Mouse (Mus musculus): ENCODE data around the gene Srsf2. TPM values are rescaled to one million over a fixed set of nuclear protein-coding genes. Genes with fewer than 3 reads are reported as not detected.

Srsf2 gene
- total RNA-seq, 2 experiments from 2014 or later, result 81.8 to 84.8 TPM

GRCm38 (mm10) chr11:116878454-116878853 lies 25.6 kb upstream of the Srsf2 start:
- TF ChIP-seq CTCF (IDR thresholded peaks at IDR 0.05), result no peak
- Histone ChIP-seq H3K4me3 (no peak overlapping the region), H3K27ac (no peak overlapping the region)
- intact Hi-C loops (cut with DNase I), result no loop called here
- DNase-seq, result no peak

- Histone ChIP-seq H3K27ac (no peak overlapping the region), H3K4me3 (no peak overlapping the region)
- no peak for TF ChIP-seq CTCF (IDR thresholded peaks at IDR 0.05)
- intact Hi-C loops (cut with DNase I), result no loop called here
- DNase-seq, result no peak
Measured at GRCm38 (mm10) chr11:116873987-116874386, 21.1 kb upstream of the Srsf2 start.

DNA sequence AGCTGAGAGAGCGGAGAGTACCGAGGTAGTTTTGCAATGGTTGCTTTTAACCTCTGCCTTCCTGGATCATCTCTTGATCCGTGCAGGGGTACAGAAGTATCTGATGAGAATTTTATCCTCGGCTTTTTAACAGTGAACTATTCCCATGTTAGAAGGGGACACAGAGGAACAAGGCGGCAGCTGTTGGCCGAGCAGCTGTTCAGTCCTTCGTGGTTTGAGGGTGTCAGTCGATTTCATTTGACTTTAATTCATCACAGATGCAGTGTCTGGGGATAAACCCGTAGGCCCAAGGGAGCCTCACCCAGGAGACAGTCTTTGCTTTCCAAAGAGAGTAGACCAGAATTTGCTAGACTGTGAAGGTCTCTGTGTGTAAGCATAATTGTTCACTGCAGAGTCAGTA lies 18.6 kb upstream of the Srsf2 start:
- Histone ChIP-seq H3K27ac (no peak overlapping the region), H3K4me3 (no peak overlapping the region)
- no peak for TF ChIP-seq CTCF (IDR thresholded peaks at IDR 0.05)
- intact Hi-C loops (cut with DNase I), result no loop called here
- no peak for DNase-seq

DNA sequence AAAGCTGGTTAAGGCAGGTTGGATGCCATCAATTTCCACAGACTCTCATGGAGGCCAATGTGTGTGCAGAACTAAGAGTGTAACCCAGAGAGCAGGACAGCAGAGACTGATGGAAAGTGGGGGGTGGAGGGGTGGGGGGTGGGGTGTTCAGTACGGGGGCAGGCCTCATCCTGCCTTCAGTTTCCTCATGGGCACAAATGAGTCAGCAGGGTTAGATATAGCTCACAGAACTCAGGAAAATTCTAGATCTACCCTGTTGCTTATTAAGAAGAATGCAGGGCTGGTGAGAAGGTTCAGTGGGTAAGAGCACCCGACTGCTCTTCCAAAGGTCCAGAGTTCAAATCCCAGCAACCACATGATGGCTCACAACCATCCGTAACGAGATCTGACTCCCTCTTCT lies 16.7 kb upstream of the Srsf2 start:
- Histone ChIP-seq H3K4me3 (no peak overlapping the region), H3K27ac (no peak overlapping the region)
- intact Hi-C loops (cut with DNase I), result loop anchor here (10.0 kb wide), 1 partner anchor 305 kb away; no protein-coding TSS in a partner anchor
- no peak for TF ChIP-seq CTCF (IDR thresholded peaks at IDR 0.05)
- no peak for DNase-seq

DNA sequence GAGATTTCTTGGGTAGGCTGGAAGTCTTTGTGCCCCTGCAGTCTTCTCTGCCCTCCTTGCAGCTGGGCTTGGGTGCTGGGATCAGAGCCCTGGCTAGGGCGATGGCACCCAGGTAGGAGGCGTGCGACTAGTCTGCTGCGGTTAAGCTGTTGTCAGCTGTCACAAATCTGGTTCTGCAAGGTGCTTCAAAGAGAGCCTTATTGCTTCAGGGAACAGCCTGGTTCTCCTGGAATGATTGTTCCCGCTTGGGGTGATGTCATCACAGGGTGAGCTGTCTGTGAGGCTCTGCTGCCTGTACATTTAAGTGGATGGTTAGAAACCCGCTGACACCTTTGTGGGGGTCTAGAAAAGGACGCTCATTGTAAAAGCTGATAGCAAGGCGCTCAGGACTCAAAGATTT lies 16.3 kb upstream of the Srsf2 start:
- no peak for DNase-seq
- TF ChIP-seq CTCF (IDR thresholded peaks at IDR 0.05), result no peak
- intact Hi-C loops (cut with DNase I), result loop anchor here (10.0 kb wide), 1 partner anchor 306 kb away; no protein-coding TSS in a partner anchor
- no peak overlapping the region for H3K27ac ChIP-seq
- H3K4me3 ChIP-seq, result peak overlapping the region; percentile 21; the same call in 1 of the 2 replicates

- intact Hi-C loops (cut with DNase I), result loop anchor here (10.0 kb wide), 1 partner anchor 307 kb away; no protein-coding TSS in a partner anchor
- TF ChIP-seq CTCF (IDR thresholded peaks at IDR 0.05), result no peak
- DNase-seq, result peak; percentile 82
- Histone ChIP-seq H3K4me3 (no peak overlapping the region), H3K27ac (peak overlapping the region; percentile 69)
Measured at GRCm38 (mm10) chr11:116868129-116868528, 15.2 kb upstream of the Srsf2 start.

DNA sequence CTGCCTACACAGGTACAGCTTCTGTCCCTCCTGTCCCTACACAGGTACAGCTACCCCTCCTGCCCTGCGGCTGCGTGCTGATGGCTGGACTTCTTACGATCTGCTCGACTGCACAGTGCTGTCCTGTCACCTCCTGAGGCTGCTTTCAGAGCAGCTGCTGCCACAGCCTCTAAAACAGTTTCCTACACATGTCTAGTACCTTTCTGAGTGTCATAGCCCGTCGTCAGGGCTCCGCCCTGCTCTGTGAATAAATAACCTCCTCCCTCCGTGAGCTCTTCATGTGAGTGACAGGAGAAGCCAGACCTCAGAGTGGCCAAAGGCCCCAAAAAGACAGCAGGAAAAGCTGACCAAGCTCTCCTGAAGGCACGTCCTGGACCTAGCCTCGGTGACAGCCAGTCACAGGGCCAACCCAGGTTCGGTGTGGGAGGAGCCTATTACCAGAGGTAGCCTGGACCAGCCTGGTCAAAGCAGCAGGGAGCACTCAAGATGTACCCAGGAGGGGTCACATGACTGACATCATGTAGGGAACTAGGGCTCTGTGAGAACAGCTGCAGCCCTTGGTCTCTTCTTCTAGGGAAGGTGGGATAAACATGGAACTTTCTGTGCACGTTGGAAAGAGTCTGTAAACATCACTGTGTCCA lies 13.2 kb upstream of the Srsf2 start:
- intact Hi-C loops (cut with DNase I), result loop anchor here (10.0 kb wide), 1 partner anchor 309 kb away; no protein-coding TSS in a partner anchor
- Histone ChIP-seq H3K4me3 (no peak overlapping the region), H3K27ac (no peak overlapping the region)
- DNase-seq, result no peak
- no peak for TF ChIP-seq CTCF (IDR thresholded peaks at IDR 0.05)

- DNase-seq, result no peak
- TF ChIP-seq CTCF (IDR thresholded peaks at IDR 0.05), result no peak
- H3K4me3 ChIP-seq, result no peak overlapping the region
- peak overlapping the region; percentile 12; the same call in 1 of the 2 replicates for H3K27ac ChIP-seq
- intact Hi-C loops (cut with DNase I), result loop anchor here (10.0 kb wide), 1 partner anchor 310 kb away; no protein-coding TSS in a partner anchor
Measured at GRCm38 (mm10) chr11:116864444-116864843, 11.6 kb upstream of the Srsf2 start.

GRCm38 (mm10) chr11:116857183-116857850 lies 4.4 kb upstream of the Srsf2 start:
- no peak for DNase-seq
- no peak overlapping the region for H3K27ac ChIP-seq
- TF ChIP-seq CTCF (IDR thresholded peaks at IDR 0.05), result no peak
- no peak overlapping the region for H3K4me3 ChIP-seq
- intact Hi-C loops (cut with DNase I), result no loop called here

DNA sequence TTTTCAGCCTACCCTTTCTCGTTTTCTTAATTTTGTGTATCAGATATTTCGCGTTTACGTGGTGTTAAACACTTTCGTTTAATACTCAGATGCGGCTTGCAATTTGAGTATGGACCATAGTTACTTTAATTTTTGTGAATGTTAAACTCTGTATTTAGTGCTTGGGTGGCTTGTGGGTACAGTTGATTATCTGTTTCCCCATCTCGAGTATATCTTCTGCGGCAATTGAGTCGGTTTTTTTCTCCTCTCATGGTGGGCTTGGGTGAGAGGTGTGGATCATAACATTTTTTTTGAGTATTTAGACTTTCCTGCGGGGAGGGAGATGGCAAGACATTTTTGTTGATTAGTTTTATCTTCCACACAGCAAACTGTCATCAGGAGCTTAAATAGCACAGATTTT lies 1.4 kb upstream of the Srsf2 start:
- H3K27ac ChIP-seq, result peak overlapping the region; percentile 99
- intact Hi-C loops (cut with DNase I), result no loop called here
- TF ChIP-seq CTCF (IDR thresholded peaks at IDR 0.05), result no peak

GRCm38 (mm10) chr11:116853512-116853928 lies 626 bp upstream of the Srsf2 start:
- intact Hi-C loops (cut with DNase I), result no loop called here
- H3K4me3 ChIP-seq, result peak overlapping the region; percentile 93
- peak; percentile 99 for DNase-seq

More for the DNA sequence above, 1.4 kb upstream of the Srsf2 start:
- H3K4me3 ChIP-seq, result peak overlapping the region; percentile 93
- DNase-seq, result no peak

DNA sequence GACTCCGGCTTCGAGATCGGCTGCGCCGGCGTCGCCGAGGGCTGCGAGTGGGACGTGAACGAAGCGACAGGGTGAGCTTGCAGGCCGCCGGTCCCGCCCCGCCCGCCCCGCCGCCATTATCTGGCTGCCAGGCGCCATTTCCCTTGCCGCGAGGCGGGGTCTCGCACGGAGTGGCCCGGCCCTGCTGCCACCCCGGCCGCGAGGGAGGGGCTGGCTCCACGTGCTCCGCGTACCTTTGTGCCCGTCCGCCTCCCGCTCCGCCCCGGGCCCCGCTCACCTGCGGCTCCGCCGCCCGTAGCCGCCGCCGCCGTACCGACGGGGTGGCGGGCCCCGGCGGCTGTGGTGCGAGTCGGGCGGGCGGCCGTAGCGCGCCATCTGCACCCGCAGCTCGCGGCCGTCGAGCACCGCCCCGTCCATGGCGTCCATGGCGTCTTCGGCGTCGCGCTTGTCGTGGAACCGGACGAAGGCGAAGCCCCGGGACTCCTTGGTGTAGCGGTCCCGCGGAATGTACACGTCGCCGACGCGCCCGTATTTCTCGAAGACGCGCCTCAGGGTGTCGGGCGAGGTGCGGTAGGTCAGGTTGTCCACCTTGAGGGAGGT lies 503 bp downstream of the Srsf2 start, which contains the start of gene Mfsd11:
Gene Mfsd11 (plus strand): TSS at position 150 of the 600 bp plus-strand sequence.
- DNase-seq, result peak; percentile 90
- intact Hi-C loops (cut with DNase I), result loop anchor here (1.0 kb wide), 1 partner anchor 9 kb away; the partner anchor contains the start of genes Jmjd6 and Mettl23

More at GRCm38 (mm10) chr11:116853512-116853928, 626 bp upstream of the Srsf2 start:
- no peak for TF ChIP-seq CTCF (IDR thresholded peaks at IDR 0.05)
- H3K27ac ChIP-seq, result peak overlapping the region; percentile 99

More for the DNA sequence above, 503 bp downstream of the Srsf2 start, which contains the start of gene Mfsd11:
- Histone ChIP-seq H3K4me3 (peak within 1 kb of the TSS; percentile 93), H3K27ac (peak within 1 kb of the TSS; percentile 99)
- TF ChIP-seq CTCF (IDR thresholded peaks at IDR 0.05), result no peak

Data from gastrocnemius, adult 2 months (tissue).